ENCODE assay signal across 8 mouse cellular contexts in the genomic region with DNA sequence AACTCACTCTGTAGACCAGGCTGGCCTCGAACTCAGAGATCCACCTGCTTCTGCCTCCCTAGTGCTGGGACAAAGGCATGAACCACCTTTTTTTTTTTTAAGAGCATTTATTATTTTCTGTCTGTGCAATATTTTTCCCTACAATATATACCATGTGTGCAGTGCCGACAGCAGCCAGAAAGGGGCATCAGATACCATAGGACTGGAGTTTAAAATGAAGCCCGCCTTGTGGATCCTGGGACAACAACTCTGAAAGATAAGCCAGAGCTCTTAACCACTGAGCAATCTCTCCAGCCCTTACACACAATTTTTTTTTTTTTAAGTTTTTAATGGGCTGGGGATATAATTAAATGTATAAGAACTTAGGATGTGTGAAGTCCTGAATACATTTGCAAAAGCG. TPM values are rescaled to one million over a fixed set of nuclear protein-coding genes. Genes with fewer than 3 reads are reported as not detected.
DNase-seq lines count a peak whose midpoint lies in the region; ATAC-seq and TF ChIP-seq lines count a peak whose summit lies in the region.

No protein-coding gene starts in this region.

- ATAC-seq in forebrain, postnatal 0 days = peak; percentile 56

- TF ChIP-seq CTCF in forebrain, postnatal 0 days (IDR thresholded peaks at IDR 0.05; ENCODE audit: low read depth) = no peak

- WGBS in forebrain, postnatal 0 days = 22% methylated on average over 4 of the region's 4 CpGs

- no peaks in the 10 kb centered on the region for H3K27me3 ChIP-seq in forebrain, postnatal 0 days (ENCODE audit: insufficient read depth, low read length)
- no peaks in the 10 kb centered on the region for H3K27me3 ChIP-seq in megakaryocyte, embryonic 14.5 days (replicated peaks)

- no peaks in the 10 kb centered on the region for H3K9me3 ChIP-seq in forebrain, postnatal 0 days (ENCODE audit: low read length)
- no peaks in the 10 kb centered on the region for H3K9me3 ChIP-seq in megakaryocyte, embryonic 14.5 days

- H3K36me3 ChIP-seq in forebrain, postnatal 0 days (ENCODE audit: insufficient read depth) = no peaks in the 10 kb centered on the region
- H3K36me3 ChIP-seq in megakaryocyte, embryonic 14.5 days (replicated peaks; ENCODE audit: low read length) = no peaks in the 10 kb centered on the region

- H3K9ac ChIP-seq in forebrain, postnatal 0 days = no peak overlapping the region

- peak overlapping the region; percentile 88; the same call in 1 of the 2 replicates for H3K4me2 ChIP-seq in forebrain, postnatal 0 days (ENCODE audit: low read depth)

- DNase-seq in cerebellum, adult 9-10 months = peak; percentile 72
- DNase-seq in cerebellum, adult 8-10 months = no peak
- DNase-seq in c-Kit-positive CD71-positive TER-119-negative erythroid progenitor cells, embryonic 14.5 days (ENCODE audit: low read depth) = peak; percentile 77
- DNase-seq in forebrain, postnatal 0 days = peak; percentile 73
- peak; percentile 56 for DNase-seq in kidney, postnatal 14 days
- no peak for DNase-seq in gastrocnemius, postnatal 10 days
- DNase-seq in adrenal gland, postnatal 25 days = no peak

- no peak overlapping the region for H3K27ac ChIP-seq in forebrain, postnatal 0 days (ENCODE audit: low read depth, low read length)

- peaks cover 11% of the 10 kb centered on the region; the same call in 1 of the 2 replicates for H3K4me1 ChIP-seq in forebrain, postnatal 0 days (ENCODE audit: insufficient read depth)
- peaks cover 50% of the 10 kb centered on the region for H3K4me1 ChIP-seq in megakaryocyte, embryonic 14.5 days

- no peak overlapping the region for H3K4me3 ChIP-seq in forebrain, postnatal 0 days (ENCODE audit: low read depth, low read length)
- peak overlapping the region; percentile 94 for H3K4me3 ChIP-seq in megakaryocyte, embryonic 14.5 days (replicated peaks)

RNA-seq across cellular contexts. Expression of a gene that starts 7.8 kb away (rescaled TPM):
- total RNA-seq in forebrain, postnatal 0 days (2014; rRNA removed) = 31.6 and 38.2 TPM in 2 replicates
- polyA plus RNA-seq in forebrain, postnatal 0 days (2015; fragmentation: Nextera tagmentation; extraction: Ambion mirVana) = 12.8 and 18.6 TPM in 2 replicates
- polyA plus RNA-seq in megakaryocyte, embryonic 14.5 days (2012; ENCODE audit: insufficient read depth, low replicate concordance) = 27.8 and 101 TPM in 2 replicates
- 10 to 100 TPM; 34.0 to 47.6 TPM for total RNA-seq in gastrocnemius, postnatal 10 days (2021)
- total RNA-seq in adrenal gland, postnatal 25 days (2021) = 83.5 and 93.6 TPM in 2 replicates

RNA-seq across cellular contexts. Expression of a gene that starts 13.8 kb away (rescaled TPM):
- 41.2 and 57.8 TPM in 2 replicates for total RNA-seq in forebrain, postnatal 0 days (2014; rRNA removed)
- 40.0 and 40.2 TPM in 2 replicates for polyA plus RNA-seq in forebrain, postnatal 0 days (2015; fragmentation: Nextera tagmentation; extraction: Ambion mirVana)
- polyA plus RNA-seq in megakaryocyte, embryonic 14.5 days (2012; ENCODE audit: insufficient read depth, low replicate concordance) = 1,043 and 5,254 TPM in 2 replicates
- total RNA-seq in gastrocnemius, postnatal 10 days (2021) = 1 to 10 TPM; 4.6 to 6.1 TPM
- 6.8 and 11.5 TPM in 2 replicates for total RNA-seq in adrenal gland, postnatal 25 days (2021)

RNA-seq across cellular contexts. Expression of a gene that starts 20.9 kb away (rescaled TPM):
- total RNA-seq in forebrain, postnatal 0 days (2014; rRNA removed) = 36.9 and 43.2 TPM in 2 replicates
- polyA plus RNA-seq in forebrain, postnatal 0 days (2015; fragmentation: Nextera tagmentation; extraction: Ambion mirVana) = 63.6 and 68.4 TPM in 2 replicates
- polyA plus RNA-seq in megakaryocyte, embryonic 14.5 days (2012; ENCODE audit: insufficient read depth, low replicate concordance) = 53.8 and 168 TPM in 2 replicates
- 10 to 100 TPM; 11.0 to 11.7 TPM for total RNA-seq in gastrocnemius, postnatal 10 days (2021)
- 15.6 and 26.0 TPM in 2 replicates for total RNA-seq in adrenal gland, postnatal 25 days (2021)

RNA-seq across cellular contexts. Expression of a gene that starts 35.0 kb away (rescaled TPM):
- 0.52 and 1.2 TPM in 2 replicates for total RNA-seq in forebrain, postnatal 0 days (2014; rRNA removed)
- 1.7 TPM in 2 replicates for polyA plus RNA-seq in forebrain, postnatal 0 days (2015; fragmentation: Nextera tagmentation; extraction: Ambion mirVana)
- 2.0 and 6.6 TPM in 2 replicates for polyA plus RNA-seq in megakaryocyte, embryonic 14.5 days (2012; ENCODE audit: insufficient read depth, low replicate concordance)
- 1 to 10 TPM; 3.2 to 3.3 TPM for total RNA-seq in gastrocnemius, postnatal 10 days (2021)
- total RNA-seq in adrenal gland, postnatal 25 days (2021) = 2.0 and 3.2 TPM in 2 replicates

RNA-seq across cellular contexts. Expression of a gene that starts 50.4 kb away (rescaled TPM):
- total RNA-seq in forebrain, postnatal 0 days (2014; rRNA removed) = 0.14 and 0.23 TPM in 2 replicates
- polyA plus RNA-seq in forebrain, postnatal 0 days (2015; fragmentation: Nextera tagmentation; extraction: Ambion mirVana) = 0.13 and 0.17 TPM in 2 replicates
- 0.04 TPM in 1 of 2 replicates, not detected in the other for polyA plus RNA-seq in megakaryocyte, embryonic 14.5 days (2012; ENCODE audit: insufficient read depth, low replicate concordance)
- under 1 TPM; 0.16 to 0.41 TPM for total RNA-seq in gastrocnemius, postnatal 10 days (2021)
- 0.24 TPM in 1 of 2 replicates, not detected in the other for total RNA-seq in adrenal gland, postnatal 25 days (2021)

Comparison
In these comparisons a context has a peak if more than half of its experiments do, and no peak if none do; other contexts are left out.
1. DNase-seq: peak in cerebellum, adult 9-10 months (single experiment), c-Kit-positive CD71-positive TER-119-negative erythroid progenitor cells, embryonic 14.5 days (single experiment), forebrain, postnatal 0 days (single experiment) and kidney, postnatal 14 days (single experiment); none in cerebellum, adult 8-10 months (single experiment), gastrocnemius, postnatal 10 days (single experiment) and adrenal gland, postnatal 25 days (single experiment).